In genomic region chr19:38349013-38349341, GRCm38 (mm10) we compare ENCODE assay signal across 27 mouse cellular contexts. TPM values are rescaled to one million over a fixed set of nuclear protein-coding genes. Genes with fewer than 3 reads are reported as not detected.
DNase-seq lines count a peak whose midpoint lies in the region; ATAC-seq and TF ChIP-seq lines count a peak whose summit lies in the region.
"Had no signal": no experiment of that assay in that cellular context is flagged by ENCODE, and none has a peak within 500 bp of the region (broad histone marks: within the 10 kb centered on the region; RNA-seq: fewer than 3 reads in every experiment).

No protein-coding gene starts in this region.

- DNase-seq in forebrain, embryonic 10.5 days (ENCODE audit: extremely low spot score, low spot score): no peak
- no peak for DNase-seq in kidney, adult 11 months
- DNase-seq in heart, postnatal 4 days: no peak
- no peak for DNase-seq in liver, postnatal 0 days
- DNase-seq: adrenal gland, postnatal 10 days; cerebellum, adult 8-10 months; cerebellum, postnatal 36 days; gastrocnemius, postnatal 14 days; heart, adult 2 months; heart, postnatal 14 days; kidney, adult 8-10 months; kidney, postnatal 4 days; liver, embryonic 13.5 days; lung, embryonic 14.5 days; thymus, adult 18-20 months; thymus, postnatal 36 days had no signal

- H3K36me3 ChIP-seq in forebrain, embryonic 12.5 days (replicated peaks): no peaks in the 10 kb centered on the region
- no peaks in the 10 kb centered on the region for H3K36me3 ChIP-seq in forebrain, embryonic 10.5 days (replicated peaks)
- H3K36me3 ChIP-seq in kidney, embryonic 15.5 days: no peaks in the 10 kb centered on the region
- H3K36me3 ChIP-seq in forebrain, embryonic 15.5 days: no peaks in the 10 kb centered on the region
- H3K36me3 ChIP-seq in neural tube, embryonic 14.5 days (ENCODE audit: control insufficient read depth, insufficient read depth, low read length): no peaks in the 10 kb centered on the region
- H3K36me3 ChIP-seq in liver, postnatal 0 days (replicated peaks; ENCODE audit: insufficient read depth, low read length): no peaks in the 10 kb centered on the region
- H3K36me3 ChIP-seq: embryonic facial prominence, embryonic 15.5 days; G1E; heart, embryonic 13.5 days; liver, embryonic 13.5 days; midbrain, embryonic 12.5 days had no signal

- H3K9ac ChIP-seq in forebrain, embryonic 12.5 days: no peak overlapping the region
- H3K9ac ChIP-seq in kidney, embryonic 15.5 days: no peak overlapping the region
- peak overlapping the region; percentile 30; the same call in 1 of the 2 replicates for H3K9ac ChIP-seq in forebrain, embryonic 15.5 days (replicated peaks)
- no peak overlapping the region for H3K9ac ChIP-seq in neural tube, embryonic 14.5 days (replicated peaks; ENCODE audit: low read depth, low read length)
- H3K9ac ChIP-seq in liver, postnatal 0 days (replicated peaks): no peak overlapping the region
- H3K9ac ChIP-seq: embryonic facial prominence, embryonic 15.5 days; heart, embryonic 13.5 days; liver, embryonic 13.5 days; lung, embryonic 14.5 days; midbrain, embryonic 12.5 days had no signal

- H3K4me1 ChIP-seq in forebrain, embryonic 12.5 days: peaks cover 9% of the 10 kb centered on the region
- H3K4me1 ChIP-seq in forebrain, embryonic 10.5 days: peaks cover 14% of the 10 kb centered on the region
- H3K4me1 ChIP-seq in kidney, embryonic 15.5 days: 0 out of 2 replicates have a peak, but pooled peaks cover 4% of the 10 kb centered on the region
- H3K4me1 ChIP-seq in forebrain, embryonic 15.5 days: peaks cover 8% of the 10 kb centered on the region
- 0 out of 2 replicates have a peak, but pooled peaks cover 3% of the 10 kb centered on the region for H3K4me1 ChIP-seq in neural tube, embryonic 14.5 days (ENCODE audit: control insufficient read depth, insufficient read depth, low read length)
- H3K4me1 ChIP-seq in liver, postnatal 0 days (ENCODE audit: insufficient read depth): no peaks in the 10 kb centered on the region
- H3K4me1 ChIP-seq: embryonic facial prominence, embryonic 15.5 days; heart, embryonic 13.5 days; liver, embryonic 13.5 days had no signal

- H3K4me2 ChIP-seq in forebrain, embryonic 12.5 days: peak overlapping the region; percentile 24; the same call in 1 of the 2 replicates
- no peak overlapping the region for H3K4me2 ChIP-seq in kidney, embryonic 15.5 days
- H3K4me2 ChIP-seq in forebrain, embryonic 15.5 days (replicated peaks): peak overlapping the region; percentile 37
- peak overlapping the region; percentile 20; the same call in 1 of the 2 replicates for H3K4me2 ChIP-seq in neural tube, embryonic 14.5 days (ENCODE audit: low read depth, low read length)
- no peak overlapping the region for H3K4me2 ChIP-seq in liver, postnatal 0 days (ENCODE audit: low read depth, low read length)
- H3K4me2 ChIP-seq: embryonic facial prominence, embryonic 15.5 days; heart, embryonic 13.5 days; liver, embryonic 13.5 days; lung, embryonic 14.5 days; midbrain, embryonic 12.5 days had no signal

- H3K27ac ChIP-seq in forebrain, embryonic 12.5 days: no peak overlapping the region
- no peak overlapping the region for H3K27ac ChIP-seq in forebrain, embryonic 10.5 days
- H3K27ac ChIP-seq in kidney, embryonic 15.5 days: peak overlapping the region; percentile 48; the same call in 1 of the 2 replicates
- H3K27ac ChIP-seq in forebrain, embryonic 15.5 days (replicated peaks): 0 out of 2 replicates have a peak overlapping the region, but pooled peaks have one; percentile 59
- peak overlapping the region; percentile 52; the same call in 1 of the 2 replicates for H3K27ac ChIP-seq in neural tube, embryonic 14.5 days (ENCODE audit: low read depth, low read length)
- H3K27ac ChIP-seq in liver, postnatal 0 days (ENCODE audit: low read depth): no peak overlapping the region
- H3K27ac ChIP-seq: embryonic facial prominence, embryonic 15.5 days; heart, adult 2 months; heart, embryonic 13.5 days; liver, embryonic 13.5 days; midbrain, embryonic 12.5 days had no signal

- peaks cover 26% of the 10 kb centered on the region for H3K27me3 ChIP-seq in forebrain, embryonic 12.5 days
- H3K27me3 ChIP-seq in forebrain, embryonic 10.5 days (ENCODE audit: poor library complexity, severe bottlenecking): peaks cover 49% of the 10 kb centered on the region
- H3K27me3 ChIP-seq in kidney, embryonic 15.5 days: peaks cover 31% of the 10 kb centered on the region
- H3K27me3 ChIP-seq in forebrain, embryonic 15.5 days: no peaks in the 10 kb centered on the region
- no peaks in the 10 kb centered on the region for H3K27me3 ChIP-seq in neural tube, embryonic 14.5 days (ENCODE audit: control insufficient read depth, insufficient read depth, low read length)
- no peaks in the 10 kb centered on the region for H3K27me3 ChIP-seq in liver, postnatal 0 days (ENCODE audit: insufficient read depth, low read length)
- H3K27me3 ChIP-seq: embryonic facial prominence, embryonic 15.5 days; heart, embryonic 13.5 days; liver, embryonic 13.5 days; midbrain, embryonic 12.5 days; Patski had no signal

- ATAC-seq in forebrain, embryonic 12.5 days (ENCODE audit: low FRiP score): no peak
- no peak for ATAC-seq in kidney, embryonic 15.5 days (replicated peaks; ENCODE audit: low FRiP score)
- no peak for ATAC-seq in forebrain, embryonic 15.5 days (replicated peaks)
- peak; percentile 8; the same call in 1 of the 2 replicates for ATAC-seq in neural tube, embryonic 14.5 days (ENCODE audit: low read depth)
- ATAC-seq in liver, postnatal 0 days: no peak
- ATAC-seq: activated CD4-positive, CD25-positive, alpha-beta regulatory T cell, adult 4 months; inflammation-experienced regulatory T-cells, adult 6 months had no signal

- TF ChIP-seq EP300 in liver, postnatal 0 days (IDR thresholded peaks at IDR 0.05; ENCODE audit: low read depth): no peak

- H3K4me3 ChIP-seq in forebrain, embryonic 12.5 days (replicated peaks): no peak overlapping the region
- no peak overlapping the region for H3K4me3 ChIP-seq in forebrain, embryonic 10.5 days
- no peak overlapping the region for H3K4me3 ChIP-seq in kidney, embryonic 15.5 days (replicated peaks)
- H3K4me3 ChIP-seq in forebrain, embryonic 15.5 days: peak overlapping the region; percentile 35
- peak overlapping the region; percentile 20; the same call in 1 of the 2 replicates for H3K4me3 ChIP-seq in neural tube, embryonic 14.5 days (ENCODE audit: low read depth, low read length)
- no peak overlapping the region for H3K4me3 ChIP-seq in liver, postnatal 0 days (ENCODE audit: low read depth, low read length)
- H3K4me3 ChIP-seq: embryonic facial prominence, embryonic 15.5 days; heart, adult 2 months; heart, embryonic 13.5 days; liver, embryonic 13.5 days; midbrain, embryonic 12.5 days had no signal

- no peak for TF ChIP-seq CTCF in liver, postnatal 0 days (IDR thresholded peaks at IDR 0.05; ENCODE audit: low read depth)

- peaks cover 4% of the 10 kb centered on the region; the same call in 1 of the 2 replicates for H3K9me3 ChIP-seq in forebrain, embryonic 12.5 days
- peaks cover 10% of the 10 kb centered on the region for H3K9me3 ChIP-seq in forebrain, embryonic 10.5 days
- H3K9me3 ChIP-seq in kidney, embryonic 15.5 days (replicated peaks): 0 out of 2 replicates have a peak, but pooled peaks cover 7% of the 10 kb centered on the region
- H3K9me3 ChIP-seq in forebrain, embryonic 15.5 days: no peaks in the 10 kb centered on the region
- no peaks in the 10 kb centered on the region for H3K9me3 ChIP-seq in neural tube, embryonic 14.5 days (ENCODE audit: control insufficient read depth, low read length)
- H3K9me3 ChIP-seq in liver, postnatal 0 days (ENCODE audit: low read length): 0 out of 2 replicates have a peak, but pooled peaks cover 3% of the 10 kb centered on the region
- H3K9me3 ChIP-seq: embryonic facial prominence, embryonic 15.5 days; liver, embryonic 13.5 days; midbrain, embryonic 12.5 days had no signal

- WGBS in forebrain, embryonic 12.5 days: 41% methylated on average over 5 of the region's 5 CpGs
- 65% methylated on average over 5 of the region's 5 CpGs for WGBS in forebrain, embryonic 10.5 days
- 72% methylated on average over 5 of the region's 5 CpGs for WGBS in kidney, embryonic 15.5 days
- 34% methylated on average over 5 of the region's 5 CpGs for WGBS in forebrain, embryonic 15.5 days
- WGBS in neural tube, embryonic 14.5 days: 51% methylated on average over 5 of the region's 5 CpGs
- 79% methylated on average over 5 of the region's 5 CpGs for WGBS in liver, postnatal 0 days (ENCODE audit: insufficient replicate concordance)

RNA-seq across cellular contexts. Expression of gene Slc35g1, which starts 46.8 kb away (rescaled TPM):
- polyA plus RNA-seq in forebrain, embryonic 12.5 days (2016; fragmentation: Nextera tagmentation; extraction: Ambion mirVana): 4.7 and 5.1 TPM in 2 replicates
- polyA plus RNA-seq in forebrain, embryonic 10.5 days (2016; fragmentation: Nextera tagmentation; extraction: Ambion mirVana): 7.6 and 7.9 TPM in 2 replicates
- polyA plus RNA-seq in kidney, embryonic 15.5 days (2015; fragmentation: Nextera tagmentation; extraction: Ambion mirVana): 6.6 and 7.6 TPM in 2 replicates
- 1.1 and 1.4 TPM in 2 replicates for polyA plus RNA-seq in forebrain, embryonic 15.5 days (2015; fragmentation: Nextera tagmentation; extraction: Ambion mirVana)
- 0.92 and 1.1 TPM in 2 replicates for polyA plus RNA-seq in neural tube, embryonic 14.5 days (2014; fragmentation: Nextera tagmentation; extraction: Ambion mirVana)
- total RNA-seq in heart, postnatal 4 days (2021): 1 to 10 TPM; 1.9 to 2.0 TPM
- 6.4 and 7.2 TPM in 2 replicates for polyA plus RNA-seq in liver, postnatal 0 days (2015; fragmentation: Nextera tagmentation; extraction: Ambion mirVana)

Comparison
In these comparisons a context has a peak if more than half of its experiments do, and no peak if none do; other contexts are left out.
1. H3K27ac ChIP-seq: peak in kidney, embryonic 15.5 days (single experiment), forebrain, embryonic 15.5 days (single experiment) and neural tube, embryonic 14.5 days (single experiment); none in forebrain, embryonic 12.5 days (single experiment), forebrain, embryonic 10.5 days (single experiment) and liver, postnatal 0 days (single experiment).
2. H3K4me3 ChIP-seq: peak in forebrain, embryonic 15.5 days (single experiment) and neural tube, embryonic 14.5 days (single experiment); none in forebrain, embryonic 12.5 days (single experiment), forebrain, embryonic 10.5 days (single experiment), kidney, embryonic 15.5 days (single experiment) and liver, postnatal 0 days (single experiment).
3. H3K4me2 ChIP-seq: peak in forebrain, embryonic 12.5 days (single experiment), forebrain, embryonic 15.5 days (single experiment) and neural tube, embryonic 14.5 days (single experiment); none in kidney, embryonic 15.5 days (single experiment) and liver, postnatal 0 days (single experiment).